Mouse (Mus musculus): Measurements from ENCODE around the gene Cartpt. TPM values are rescaled to one million over a fixed set of nuclear protein-coding genes. Genes with fewer than 3 reads are reported as not detected.

The Cartpt gene
- 33.3 and 45.4 TPM in 2 replicates for polyA plus RNA-seq (2015; fragmentation: Nextera tagmentation; extraction: Ambion mirVana)

GRCm38 (mm10) chr13:99900965-99901364 lies at the start of gene Cartpt:
Gene Cartpt, minus strand, starts transcription at chr13:99901091.
- Histone ChIP-seq H3K4me3 (peak within 1 kb of the TSS; percentile 43), H3K36me3 (no peaks in the 10 kb centered on the region), H3K9ac (peak within 1 kb of the TSS; percentile 61), H3K9me3 (no peaks in the 10 kb centered on the region), H3K4me1 (replicated peaks) (peaks cover 18% of the 10 kb centered on the region), H3K27ac (replicated peaks) (no peak within 1 kb of the TSS), H3K4me2 (peak within 1 kb of the TSS; percentile 67), H3K27me3 (peaks cover 39% of the 10 kb centered on the region)
- 47% methylated on average over 9 of the region's 9 CpGs for whole genome bisulfite sequencing
- no peak for ATAC-seq (ENCODE audit: low read depth)

DNA sequence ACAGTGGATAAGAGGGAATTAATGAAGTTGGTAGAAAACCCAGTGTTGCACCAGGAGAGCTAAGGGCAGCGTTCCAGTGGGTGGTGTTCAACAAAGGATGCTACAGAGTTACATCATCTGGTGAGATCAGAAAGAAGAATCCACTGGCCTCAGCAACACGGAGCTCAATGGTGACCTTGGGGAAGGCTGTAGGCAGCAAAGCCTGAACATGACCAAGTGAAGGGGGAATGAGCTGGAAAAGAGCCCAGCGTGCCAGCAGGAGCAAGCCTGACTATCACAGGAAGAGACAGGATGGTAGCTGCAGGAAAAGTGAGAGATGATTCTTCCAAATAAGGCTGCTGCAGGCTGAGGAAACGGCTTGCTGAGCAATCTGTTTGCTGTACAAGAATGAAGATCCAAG lies 46.5 kb upstream of the Cartpt start:
- WGBS, result 82% methylated on average over 4 of the region's 4 CpGs
- no peak for ATAC-seq (ENCODE audit: low read depth)
- Histone ChIP-seq H3K27ac (replicated peaks) (no peak overlapping the region), H3K4me1 (replicated peaks) (0 out of 2 replicates have a peak, but pooled peaks cover 7% of the 10 kb centered on the region), H3K36me3 (peaks cover 20% of the 10 kb centered on the region; the same call in 1 of the 2 replicates), H3K27me3 (no peaks in the 10 kb centered on the region), H3K4me3 (no peak overlapping the region), H3K9ac (no peak overlapping the region), H3K4me2 (no peak overlapping the region), H3K9me3 (no peaks in the 10 kb centered on the region)

DNA sequence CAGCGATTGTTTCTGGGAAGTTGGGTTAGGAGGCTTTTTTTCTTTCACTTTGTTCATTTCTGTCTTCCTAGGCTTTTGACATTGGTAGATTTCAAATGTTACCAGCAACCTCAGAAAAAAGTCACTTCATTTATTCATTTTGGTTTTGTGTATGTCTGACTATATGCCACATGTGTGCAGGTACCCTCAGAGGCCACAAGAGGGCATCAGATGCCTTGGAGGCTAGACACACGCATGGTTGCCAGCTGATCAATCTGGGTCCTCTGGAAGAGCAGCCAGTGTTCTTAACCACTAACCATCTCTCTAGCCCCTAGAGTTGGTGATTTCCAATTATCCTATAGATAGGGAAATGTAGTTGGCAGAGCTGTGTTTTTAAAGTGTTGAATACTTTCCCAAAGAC lies 42.6 kb upstream of the Cartpt start:
- Histone ChIP-seq H3K27me3 (no peaks in the 10 kb centered on the region), H3K9ac (no peak overlapping the region), H3K36me3 (peaks cover 10% of the 10 kb centered on the region; the same call in 1 of the 2 replicates), H3K4me1 (replicated peaks) (peaks cover 25% of the 10 kb centered on the region), H3K27ac (replicated peaks) (no peak overlapping the region), H3K4me2 (no peak overlapping the region), H3K4me3 (no peak overlapping the region), H3K9me3 (no peaks in the 10 kb centered on the region)
- 93% methylated on average over 2 of the region's 2 CpGs for WGBS
- ATAC-seq (ENCODE audit: low read depth), result no peak

GRCm38 (mm10) chr13:99940601-99941000 lies 39.7 kb upstream of the Cartpt start:
- 12% methylated on average over 2 of the region's 2 CpGs for whole genome bisulfite sequencing
- Histone ChIP-seq H3K4me1 (replicated peaks) (peaks cover 25% of the 10 kb centered on the region), H3K27ac (replicated peaks) (peak overlapping the region; percentile 70), H3K4me2 (no peak overlapping the region), H3K4me3 (no peak overlapping the region), H3K9me3 (no peaks in the 10 kb centered on the region), H3K36me3 (no peaks in the 10 kb centered on the region), H3K9ac (no peak overlapping the region), H3K27me3 (no peaks in the 10 kb centered on the region)
- ATAC-seq (ENCODE audit: low read depth), result peak; percentile 91

- H3K36me3 ChIP-seq, result no peaks in the 10 kb centered on the region
- no peaks in the 10 kb centered on the region for H3K27me3 ChIP-seq
- peaks cover 25% of the 10 kb centered on the region for H3K4me1 ChIP-seq (replicated peaks)
- no peak overlapping the region for H3K4me2 ChIP-seq
- H3K9ac ChIP-seq, result no peak overlapping the region
- 0 out of 2 replicates have a peak overlapping the region, but pooled peaks have one; percentile 13 for H3K27ac ChIP-seq (replicated peaks)
- WGBS, result 59% methylated on average over 8 of the region's 8 CpGs
- no peak for ATAC-seq (ENCODE audit: low read depth)
- H3K9me3 ChIP-seq, result no peaks in the 10 kb centered on the region
- H3K4me3 ChIP-seq, result no peak overlapping the region
Measured at GRCm38 (mm10) chr13:99939320-99939671, 38.4 kb upstream of the Cartpt start.

- no peak for ATAC-seq (ENCODE audit: low read depth)
- Histone ChIP-seq H3K4me2 (no peak overlapping the region), H3K4me1 (replicated peaks) (peaks cover 25% of the 10 kb centered on the region), H3K36me3 (no peaks in the 10 kb centered on the region), H3K9ac (no peak overlapping the region), H3K9me3 (no peaks in the 10 kb centered on the region), H3K4me3 (no peak overlapping the region), H3K27ac (replicated peaks) (no peak overlapping the region), H3K27me3 (no peaks in the 10 kb centered on the region)
- 77% methylated on average over 10 of the region's 10 CpGs for WGBS
Measured at GRCm38 (mm10) chr13:99938606-99939319, 37.9 kb upstream of the Cartpt start.

- Histone ChIP-seq H3K9ac (no peak overlapping the region), H3K4me1 (replicated peaks) (peaks cover 25% of the 10 kb centered on the region), H3K36me3 (no peaks in the 10 kb centered on the region), H3K27me3 (no peaks in the 10 kb centered on the region), H3K27ac (replicated peaks) (0 out of 2 replicates have a peak overlapping the region, but pooled peaks have one; percentile 33), H3K4me3 (no peak overlapping the region), H3K9me3 (no peaks in the 10 kb centered on the region), H3K4me2 (no peak overlapping the region)
- no peak for ATAC-seq (ENCODE audit: low read depth)
- 28% methylated on average over 3 of the region's 3 CpGs for WGBS
Measured at GRCm38 (mm10) chr13:99937741-99938140, 36.9 kb upstream of the Cartpt start.

GRCm38 (mm10) chr13:99932406-99932805 lies 31.5 kb upstream of the Cartpt start:
- no peak overlapping the region for H3K4me3 ChIP-seq
- no peak for ATAC-seq (ENCODE audit: low read depth)
- H3K9me3 ChIP-seq, result no peaks in the 10 kb centered on the region
- no peak overlapping the region for H3K9ac ChIP-seq
- H3K27ac ChIP-seq (replicated peaks), result no peak overlapping the region
- 86% methylated on average over 1 of the region's 1 CpGs for WGBS
- H3K27me3 ChIP-seq, result no peaks in the 10 kb centered on the region
- H3K4me1 ChIP-seq (replicated peaks), result no peaks in the 10 kb centered on the region; the same call in 1 of the 2 replicates
- no peak overlapping the region for H3K4me2 ChIP-seq
- H3K36me3 ChIP-seq, result no peaks in the 10 kb centered on the region

DNA sequence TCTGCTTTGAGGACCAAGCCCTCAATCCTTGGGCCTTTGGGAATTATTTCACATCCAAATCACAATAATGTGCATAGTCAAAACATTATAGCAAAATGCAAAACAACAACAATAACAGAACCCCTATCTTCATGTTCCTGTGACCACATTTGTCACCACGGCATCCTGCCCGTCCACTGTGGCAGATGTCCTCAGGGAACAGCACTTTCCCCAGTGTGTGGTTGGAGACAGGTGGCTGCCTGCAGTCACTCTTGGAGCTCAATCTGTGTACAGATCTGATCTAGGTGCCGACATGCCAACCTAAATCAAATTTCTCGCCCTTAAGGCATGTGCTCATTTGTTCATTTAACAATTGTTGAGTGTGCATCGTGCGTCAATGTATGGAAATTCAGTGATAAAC lies 30.6 kb upstream of the Cartpt start:
- peaks cover 9% of the 10 kb centered on the region for H3K4me1 ChIP-seq (replicated peaks)
- WGBS, result 68% methylated on average over 6 of the region's 6 CpGs
- H3K9ac ChIP-seq, result no peak overlapping the region
- H3K36me3 ChIP-seq, result no peaks in the 10 kb centered on the region
- no peaks in the 10 kb centered on the region for H3K9me3 ChIP-seq
- ATAC-seq (ENCODE audit: low read depth), result no peak
- H3K27me3 ChIP-seq, result no peaks in the 10 kb centered on the region
- no peak overlapping the region for H3K27ac ChIP-seq (replicated peaks)
- no peak overlapping the region for H3K4me3 ChIP-seq
- no peak overlapping the region for H3K4me2 ChIP-seq

DNA sequence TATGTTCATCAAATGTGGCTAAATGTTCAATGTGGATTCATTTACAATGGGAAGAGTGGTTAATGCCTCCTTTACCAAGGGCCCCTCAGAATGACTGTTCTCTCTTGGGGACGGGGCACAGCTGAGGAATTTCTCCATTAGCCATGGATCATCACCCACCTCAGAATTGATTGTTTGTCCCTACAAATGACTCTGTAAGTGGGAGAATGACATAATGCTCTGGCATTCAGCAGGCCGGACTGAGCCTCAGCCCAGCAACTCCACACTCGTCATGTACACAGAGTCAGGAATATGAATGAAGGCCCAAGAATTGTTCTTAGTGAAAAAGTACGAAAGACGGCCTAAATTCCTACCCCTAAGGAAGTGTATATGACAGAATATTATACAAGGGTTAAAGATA lies 25.4 kb upstream of the Cartpt start:
- Histone ChIP-seq H3K27me3 (no peaks in the 10 kb centered on the region), H3K4me2 (no peak overlapping the region), H3K36me3 (no peaks in the 10 kb centered on the region), H3K27ac (replicated peaks) (peak overlapping the region; percentile 38; the same call in 1 of the 2 replicates), H3K9me3 (no peaks in the 10 kb centered on the region), H3K4me1 (replicated peaks) (peaks cover 30% of the 10 kb centered on the region), H3K4me3 (no peak overlapping the region), H3K9ac (no peak overlapping the region)
- WGBS, result 30% methylated on average over 5 of the region's 5 CpGs
- ATAC-seq (ENCODE audit: low read depth), result peak; percentile 83

- Histone ChIP-seq H3K4me1 (replicated peaks) (no peaks in the 10 kb centered on the region), H3K36me3 (no peaks in the 10 kb centered on the region), H3K27me3 (no peaks in the 10 kb centered on the region), H3K27ac (replicated peaks) (no peak overlapping the region), H3K9ac (no peak overlapping the region), H3K9me3 (no peaks in the 10 kb centered on the region), H3K4me3 (no peak overlapping the region), H3K4me2 (no peak overlapping the region)
- ATAC-seq (ENCODE audit: low read depth), result no peak
- WGBS, result 75% methylated on average over 5 of the region's 5 CpGs
Measured at GRCm38 (mm10) chr13:99915632-99916031, 14.7 kb upstream of the Cartpt start.

DNA sequence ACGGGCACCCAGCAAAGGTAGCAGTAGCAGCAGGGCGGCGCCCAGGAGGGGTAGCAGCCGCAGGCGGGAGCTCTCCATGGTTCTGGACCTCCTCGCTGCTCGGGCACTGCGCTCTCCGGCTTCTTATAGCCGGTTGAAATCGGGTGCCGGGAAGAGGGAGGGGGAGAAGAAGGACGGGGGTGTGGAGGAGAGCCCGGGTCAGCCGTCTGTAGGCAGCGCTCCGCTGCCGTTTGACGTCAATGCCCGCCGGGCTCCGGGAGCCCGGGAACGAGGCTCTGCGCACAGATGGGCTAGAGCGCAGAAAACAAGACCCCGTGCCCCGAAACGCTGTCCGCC lies 366 bp downstream of the Cartpt start:
- peak overlapping the region; percentile 61 for H3K9ac ChIP-seq
- no peaks in the 10 kb centered on the region for H3K9me3 ChIP-seq
- H3K36me3 ChIP-seq, result no peaks in the 10 kb centered on the region
- H3K27me3 ChIP-seq, result peaks cover 39% of the 10 kb centered on the region
- H3K4me3 ChIP-seq, result peak overlapping the region; percentile 43
- peaks cover 18% of the 10 kb centered on the region for H3K4me1 ChIP-seq (replicated peaks)
- H3K27ac ChIP-seq (replicated peaks), result no peak overlapping the region
- peak; percentile 72 for ATAC-seq (ENCODE audit: low read depth)
- peak overlapping the region; percentile 67 for H3K4me2 ChIP-seq
- WGBS, result 1% methylated on average over 30 of the region's 30 CpGs
